Mouse (Mus musculus) liver, adult (tissue): ENCODE results near the gene Dnah7c.

Source experiments
- GATA4 ChIP-seq: IDR thresholded peaks from 2 replicates; pipeline ENCODE4 v1.6.1; 2014; ENCODE audit warnings: mild to moderate bottlenecking, low read length; ENCODE audit not compliant: insufficient replicate concordance

The Dnah7c gene

GRCm38 (mm10) chr1:46425137-46425925 lies at the start of gene Dnah7c:
Gene Dnah7c (plus strand): TSS chr1:46425592.
- TF ChIP-seq GATA4: no peak

GRCm38 (mm10) chr1:46408324-46409115 lies 16.9 kb upstream of the Dnah7c start:
- TF ChIP-seq GATA4: no peak

- TF ChIP-seq GATA4: no peak
These were observed 3.0 kb downstream of the Dnah7c start for GRCm38 (mm10) chr1:46428401-46428800.

GRCm38 (mm10) chr1:46521032-46521431 lies 95.6 kb downstream of the Dnah7c start:
- no peak for TF ChIP-seq GATA4

GRCm38 (mm10) chr1:46544812-46545421 lies 119.5 kb downstream of the Dnah7c start:
- TF ChIP-seq GATA4: no peak

GRCm38 (mm10) chr1:46580385-46580784 lies 155.0 kb downstream of the Dnah7c start:
- no peak for TF ChIP-seq GATA4

- no peak for TF ChIP-seq GATA4
These were observed 194.9 kb downstream of the Dnah7c start for GRCm38 (mm10) chr1:46620331-46620730.

GRCm38 (mm10) chr1:46725266-46725665 lies 299.9 kb downstream of the Dnah7c start:
- TF ChIP-seq GATA4: no peak

- TF ChIP-seq GATA4: no peak
These were observed 379.7 kb downstream of the Dnah7c start for GRCm38 (mm10) chr1:46805074-46805473.

- no peak for TF ChIP-seq GATA4
These were observed 392.5 kb downstream of the Dnah7c start for GRCm38 (mm10) chr1:46817934-46818333.

- no peak for TF ChIP-seq GATA4
These were observed 397.0 kb downstream of the Dnah7c start for GRCm38 (mm10) chr1:46822256-46822972.

- no peak for TF ChIP-seq GATA4
These were observed 404.9 kb downstream of the Dnah7c start for GRCm38 (mm10) chr1:46830066-46830843.

GRCm38 (mm10) chr1:46831927-46832326 lies 406.5 kb downstream of the Dnah7c start:
- TF ChIP-seq GATA4: no peak

GRCm38 (mm10) chr1:46843406-46843805 lies 418.0 kb downstream of the Dnah7c start:
- TF ChIP-seq GATA4: no peak
